Mouse (Mus musculus) C2C12 (cell line): ENCODE data around the gene Nsf.

ENCODE experiments used
- CTCF ChIP-seq: IDR thresholded peaks from one replicate; pipeline ENCODE4 v1.5.1; 2011; ENCODE audit not compliant: control insufficient read depth, insufficient read depth, insufficient read length
- FOSL1 ChIP-seq: IDR thresholded peaks from one replicate; pipeline ENCODE4 v1.8.0; 2011; ENCODE audit warnings: mild to moderate bottlenecking, low read length; ENCODE audit not compliant: poor library complexity, insufficient read depth, severe bottlenecking
- MAX ChIP-seq: IDR thresholded peaks from one replicate; pipeline ENCODE4 v1.6.1; 2011; ENCODE audit warnings: mild to moderate bottlenecking, control low read depth
- MYOG ChIP-seq: IDR thresholded peaks from one replicate; pipeline ENCODE4 v1.6.1; 2011; ENCODE audit not compliant: control insufficient read depth, insufficient read length; ENCODE audit errors: extremely low read depth
- USF1 ChIP-seq: IDR thresholded peaks from one replicate; pipeline ENCODE4 v1.6.1; 2011; ENCODE audit warnings: low read depth, mild to moderate bottlenecking, control low read depth, moderate library complexity

DNA sequence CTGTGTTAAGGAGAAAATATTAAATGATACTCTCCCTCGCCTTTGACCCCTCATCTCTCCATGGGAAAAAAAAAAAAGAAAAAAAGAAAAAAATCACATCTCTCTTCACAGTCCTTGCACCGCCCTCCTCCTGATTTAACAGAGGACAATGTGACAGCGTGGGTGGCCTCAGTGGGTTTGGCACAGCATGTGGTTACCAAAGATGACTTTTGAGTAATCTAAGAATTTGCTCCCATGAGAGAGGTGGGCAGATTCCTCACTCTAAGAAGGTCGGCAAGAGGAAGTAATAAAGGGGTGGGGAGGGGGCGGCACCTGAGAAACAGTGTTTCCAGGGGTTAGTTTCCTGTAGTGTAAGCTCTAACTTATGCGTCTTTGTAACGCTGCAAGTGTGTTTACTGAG lies 37.0 kb downstream of the Nsf start:
- TF ChIP-seq CTCF (no peak), MAX (no peak), USF1 (no peak), FOSL1 (no peak), MYOG (no peak)
